Mouse (Mus musculus): Measurements from ENCODE around the gene Syt16. TPM values are rescaled to one million over a fixed set of nuclear protein-coding genes. Genes with fewer than 3 reads are reported as not detected.

Gene Syt16
- polyA plus RNA-seq, 1 experiment: not detected

GRCm38 (mm10) chr12:74043225-74043624 lies 45.8 kb downstream of the Syt16 start:
- TF ChIP-seq REST (IDR thresholded peaks at IDR 0.05; ENCODE audit: insufficient read depth, insufficient read length) (no peak), CEBPB (IDR thresholded peaks at IDR 0.05; ENCODE audit: insufficient read depth, poor library complexity, severe bottlenecking) (no peak), SRF (IDR thresholded peaks at IDR 0.05; ENCODE audit: control insufficient read depth, insufficient read length, low read depth) (no peak), MAX (IDR thresholded peaks at IDR 0.05; ENCODE audit: low read depth) (no peak), TCF3 (IDR thresholded peaks at IDR 0.05; ENCODE audit: insufficient read length, low read depth) (no peak), E2F4 (IDR thresholded peaks at IDR 0.05; ENCODE audit: insufficient read depth) (no peak), POLR2A (IDR thresholded peaks at IDR 0.05; ENCODE audit: insufficient read length, low read depth) (no peak), USF1 (IDR thresholded peaks at IDR 0.05; ENCODE audit: low read depth) (no peak), TCF12 (IDR thresholded peaks at IDR 0.05; ENCODE audit: insufficient read depth, poor library complexity, severe bottlenecking) (no peak), MYOD1 (IDR thresholded peaks at IDR 0.05; ENCODE audit: control insufficient read depth in 1 of 3, insufficient read length in 2 of 3, low read depth in 2 of 3) (no peak), MYOG (IDR thresholded peaks at IDR 0.05; ENCODE audit: control insufficient read depth in 1 of 3, insufficient read depth in 1 of 3, insufficient read length in 2 of 3, low read depth in 2 of 3) (no peak), POLR2AphosphoS2 (IDR thresholded peaks at IDR 0.05; ENCODE audit: insufficient read length, low read depth) (no peak)
- H3K36me3 ChIP-seq (ENCODE audit: control insufficient read depth, insufficient read depth): no peaks in the 10 kb centered on the region
- no peak overlapping the region for H3ac ChIP-seq (ENCODE audit: control insufficient read depth, insufficient read length)
- H3K4me3 ChIP-seq: no peak overlapping the region
- H3K79me2 ChIP-seq (ENCODE audit: control insufficient read depth, insufficient read depth): no peaks in the 10 kb centered on the region
- no peak overlapping the region for H3K4me2 ChIP-seq (ENCODE audit: low read depth)
- H3K27me3 ChIP-seq (ENCODE audit: control insufficient read depth, insufficient read depth, insufficient read length): no peaks in the 10 kb centered on the region

DNA sequence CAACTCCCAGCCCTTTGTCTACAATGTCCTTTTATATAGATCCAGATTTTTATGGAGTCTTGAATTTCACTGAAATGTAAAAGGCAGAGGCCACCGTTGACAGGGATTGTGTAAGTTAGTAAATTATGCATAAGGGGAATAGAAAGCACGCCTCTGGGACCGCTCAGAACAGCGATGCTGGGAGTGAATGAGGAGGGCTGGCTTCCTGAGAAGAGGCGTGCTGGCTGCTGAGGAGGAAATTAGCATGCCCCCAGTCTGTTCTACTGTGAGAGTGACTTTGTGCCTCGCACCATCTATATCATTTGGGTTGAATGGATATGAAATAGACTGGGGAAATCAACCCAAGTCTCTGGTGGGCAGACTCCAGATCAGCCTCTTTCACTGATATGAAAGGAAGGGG lies 46.3 kb downstream of the Syt16 start:
- H3K4me2 ChIP-seq (ENCODE audit: low read depth): no peak overlapping the region
- no peaks in the 10 kb centered on the region for H3K36me3 ChIP-seq (ENCODE audit: control insufficient read depth, insufficient read depth)
- TF ChIP-seq REST (IDR thresholded peaks at IDR 0.05; ENCODE audit: insufficient read depth, insufficient read length) (no peak), POLR2AphosphoS2 (IDR thresholded peaks at IDR 0.05; ENCODE audit: insufficient read length, low read depth) (no peak), MAX (IDR thresholded peaks at IDR 0.05; ENCODE audit: low read depth) (no peak), MYOD1 (IDR thresholded peaks at IDR 0.05; ENCODE audit: control insufficient read depth in 1 of 3, insufficient read length in 2 of 3, low read depth in 2 of 3) (no peak), USF1 (IDR thresholded peaks at IDR 0.05; ENCODE audit: low read depth) (no peak), E2F4 (IDR thresholded peaks at IDR 0.05; ENCODE audit: insufficient read depth) (no peak), SRF (IDR thresholded peaks at IDR 0.05; ENCODE audit: control insufficient read depth, insufficient read length, low read depth) (no peak), MYOG (IDR thresholded peaks at IDR 0.05; ENCODE audit: control insufficient read depth in 1 of 3, insufficient read depth in 1 of 3, insufficient read length in 2 of 3, low read depth in 2 of 3) (no peak), CEBPB (IDR thresholded peaks at IDR 0.05; ENCODE audit: insufficient read depth, poor library complexity, severe bottlenecking) (no peak), TCF12 (IDR thresholded peaks at IDR 0.05; ENCODE audit: insufficient read depth, poor library complexity, severe bottlenecking) (no peak), TCF3 (IDR thresholded peaks at IDR 0.05; ENCODE audit: insufficient read length, low read depth) (no peak)
- no peaks in the 10 kb centered on the region for H3K27me3 ChIP-seq (ENCODE audit: control insufficient read depth, insufficient read depth, insufficient read length)
- no peak overlapping the region for H3K4me3 ChIP-seq
- H3ac ChIP-seq (ENCODE audit: control insufficient read depth, insufficient read length): no peak overlapping the region
- H3K79me2 ChIP-seq (ENCODE audit: control insufficient read depth, insufficient read depth): no peaks in the 10 kb centered on the region

DNA sequence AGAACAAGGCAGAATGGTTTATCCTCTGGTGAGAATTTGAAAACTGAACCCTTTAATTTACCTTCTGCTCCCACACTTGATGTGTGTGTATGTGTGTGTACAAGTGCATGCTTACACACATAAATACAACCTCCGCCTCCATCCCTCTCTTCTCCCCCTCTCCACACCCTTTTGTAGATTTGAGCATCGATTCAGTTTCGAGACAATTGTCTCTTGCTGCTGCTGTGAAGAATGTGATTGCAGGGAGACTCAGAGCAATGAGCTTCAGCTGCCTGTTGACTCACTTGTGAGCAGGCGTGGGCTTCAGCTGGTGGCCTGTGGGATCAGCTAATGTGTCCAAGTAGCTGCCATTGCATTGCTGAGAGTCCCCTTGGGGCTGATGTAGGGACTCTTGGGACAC lies 46.8 kb downstream of the Syt16 start:
- no peak overlapping the region for H3K4me2 ChIP-seq (ENCODE audit: low read depth)
- no peaks in the 10 kb centered on the region for H3K79me2 ChIP-seq (ENCODE audit: control insufficient read depth, insufficient read depth)
- no peaks in the 10 kb centered on the region for H3K27me3 ChIP-seq (ENCODE audit: control insufficient read depth, insufficient read depth, insufficient read length)
- no peak for TF ChIP-seq MYOG (IDR thresholded peaks at IDR 0.05; ENCODE audit: control insufficient read depth in 1 of 3, insufficient read depth in 1 of 3, insufficient read length in 2 of 3, low read depth in 2 of 3)
- TF ChIP-seq USF1 (IDR thresholded peaks at IDR 0.05; ENCODE audit: low read depth): no peak
- TF ChIP-seq SRF (IDR thresholded peaks at IDR 0.05; ENCODE audit: control insufficient read depth, insufficient read length, low read depth): no peak
- no peak for TF ChIP-seq MAX (IDR thresholded peaks at IDR 0.05; ENCODE audit: low read depth)
- no peak for TF ChIP-seq TCF12 (IDR thresholded peaks at IDR 0.05; ENCODE audit: insufficient read depth, poor library complexity, severe bottlenecking)
- TF ChIP-seq POLR2AphosphoS2 (IDR thresholded peaks at IDR 0.05; ENCODE audit: insufficient read length, low read depth): no peak
- TF ChIP-seq E2F4 (IDR thresholded peaks at IDR 0.05; ENCODE audit: insufficient read depth): no peak
- TF ChIP-seq POLR2A (IDR thresholded peaks at IDR 0.05; ENCODE audit: insufficient read length, low read depth): no peak
- no peak for TF ChIP-seq CEBPB (IDR thresholded peaks at IDR 0.05; ENCODE audit: insufficient read depth, poor library complexity, severe bottlenecking)
- no peak for TF ChIP-seq REST (IDR thresholded peaks at IDR 0.05; ENCODE audit: insufficient read depth, insufficient read length)
- TF ChIP-seq TCF3 (IDR thresholded peaks at IDR 0.05; ENCODE audit: insufficient read length, low read depth): no peak
- TF ChIP-seq MYOD1 (IDR thresholded peaks at IDR 0.05; ENCODE audit: control insufficient read depth in 1 of 3, insufficient read length in 2 of 3, low read depth in 2 of 3): no peak
- H3ac ChIP-seq (ENCODE audit: control insufficient read depth, insufficient read length): no peak overlapping the region
- H3K36me3 ChIP-seq (ENCODE audit: control insufficient read depth, insufficient read depth): no peaks in the 10 kb centered on the region
- H3K4me3 ChIP-seq: no peak overlapping the region

DNA sequence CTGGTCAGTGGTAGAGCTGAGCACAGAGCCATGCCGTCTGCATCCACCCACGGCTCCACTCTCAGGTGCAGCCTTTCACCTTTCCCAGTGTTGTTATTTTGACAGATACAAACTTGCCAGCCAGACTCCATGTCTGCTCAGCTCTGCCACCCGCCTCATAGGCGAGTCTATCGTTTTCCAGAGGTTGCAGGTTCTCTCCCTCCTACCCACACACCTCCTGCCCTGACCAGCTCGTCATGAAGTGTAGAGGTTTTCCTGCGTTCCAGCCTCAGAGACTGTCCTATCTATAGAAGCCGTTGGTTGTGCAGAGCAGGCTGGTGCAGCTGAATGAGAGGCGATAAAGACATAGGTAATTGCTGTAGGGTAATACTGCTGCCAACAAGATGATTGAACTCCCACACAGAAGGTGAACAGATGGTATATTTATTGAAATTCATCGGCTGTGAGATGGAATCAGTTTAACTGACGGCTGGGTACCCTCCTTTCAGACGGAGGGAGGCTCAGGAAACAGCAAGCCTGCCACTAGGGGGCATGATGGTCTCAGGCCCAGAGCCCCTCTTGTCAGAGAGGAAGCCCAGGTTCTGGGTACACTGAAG lies 58.0 kb downstream of the Syt16 start:
- H3K4me3 ChIP-seq: no peak overlapping the region
- H3ac ChIP-seq (ENCODE audit: control insufficient read depth, insufficient read length): no peak overlapping the region
- peaks cover 9% of the 10 kb centered on the region for H3K27me3 ChIP-seq (ENCODE audit: control insufficient read depth, insufficient read depth, insufficient read length)
- no peaks in the 10 kb centered on the region for H3K36me3 ChIP-seq (ENCODE audit: control insufficient read depth, insufficient read depth)
- no peak overlapping the region for H3K4me2 ChIP-seq (ENCODE audit: low read depth)
- H3K79me2 ChIP-seq (ENCODE audit: control insufficient read depth, insufficient read depth): no peaks in the 10 kb centered on the region
- TF ChIP-seq USF1 (IDR thresholded peaks at IDR 0.05; ENCODE audit: low read depth) (no peak), SRF (IDR thresholded peaks at IDR 0.05; ENCODE audit: control insufficient read depth, insufficient read length, low read depth) (no peak), POLR2AphosphoS2 (IDR thresholded peaks at IDR 0.05; ENCODE audit: insufficient read length, low read depth) (no peak), CEBPB (IDR thresholded peaks at IDR 0.05; ENCODE audit: insufficient read depth, poor library complexity, severe bottlenecking) (no peak), POLR2A (IDR thresholded peaks at IDR 0.05; ENCODE audit: insufficient read length, low read depth) (no peak), MYOG (IDR thresholded peaks at IDR 0.05; ENCODE audit: control insufficient read depth in 1 of 3, insufficient read depth in 1 of 3, insufficient read length in 2 of 3, low read depth in 2 of 3) (no peak), E2F4 (IDR thresholded peaks at IDR 0.05; ENCODE audit: insufficient read depth) (no peak), MAX (IDR thresholded peaks at IDR 0.05; ENCODE audit: low read depth) (no peak), TCF3 (IDR thresholded peaks at IDR 0.05; ENCODE audit: insufficient read length, low read depth) (no peak)
